9 mouse cellular contexts compared by ENCODE assay signal in genomic region chr7:37290018-37290417, GRCm38 (mm10).
DNase-seq lines count a peak whose midpoint lies in the region; ATAC-seq and TF ChIP-seq lines count a peak whose summit lies in the region.
"Had no signal": no experiment of that assay in that cellular context is flagged by ENCODE, and none has a peak within 500 bp of the region (broad histone marks: within the 10 kb centered on the region; RNA-seq: fewer than 3 reads in every experiment).

No protein-coding gene starts in this region.

- H3K4me1 ChIP-seq in forebrain, embryonic 11.5 days (replicated peaks; ENCODE audit: control insufficient read depth, insufficient read depth, low read length): no peaks in the 10 kb centered on the region; the same call in 1 of the 2 replicates
- H3K4me1 ChIP-seq in forebrain, embryonic 15.5 days: peaks cover 11% of the 10 kb centered on the region
- peaks cover 37% of the 10 kb centered on the region for H3K4me1 ChIP-seq in hindbrain, embryonic 13.5 days (replicated peaks)
- peaks cover 10% of the 10 kb centered on the region for H3K4me1 ChIP-seq in midbrain, embryonic 12.5 days

- H3K27ac ChIP-seq in forebrain, embryonic 11.5 days (ENCODE audit: low read depth, low read length): no peak overlapping the region
- H3K27ac ChIP-seq in forebrain, embryonic 15.5 days (replicated peaks): no peak overlapping the region
- no peak overlapping the region for H3K27ac ChIP-seq in gastrocnemius, adult 2 months
- H3K27ac ChIP-seq in hindbrain, embryonic 13.5 days: no peak overlapping the region
- no peak overlapping the region for H3K27ac ChIP-seq in midbrain, embryonic 12.5 days (replicated peaks)

- no peaks in the 10 kb centered on the region for H3K9me3 ChIP-seq in forebrain, embryonic 11.5 days (ENCODE audit: control insufficient read depth, low read length)
- no peaks in the 10 kb centered on the region for H3K9me3 ChIP-seq in forebrain, embryonic 15.5 days
- no peaks in the 10 kb centered on the region for H3K9me3 ChIP-seq in hindbrain, embryonic 13.5 days
- H3K9me3 ChIP-seq in midbrain, embryonic 12.5 days: no peaks in the 10 kb centered on the region

- no peaks in the 10 kb centered on the region for H3K36me3 ChIP-seq in forebrain, embryonic 11.5 days (ENCODE audit: control insufficient read depth, insufficient read depth, low read length)
- H3K36me3 ChIP-seq in forebrain, embryonic 15.5 days: no peaks in the 10 kb centered on the region
- no peaks in the 10 kb centered on the region for H3K36me3 ChIP-seq in hindbrain, embryonic 13.5 days
- H3K36me3 ChIP-seq in midbrain, embryonic 12.5 days: no peaks in the 10 kb centered on the region

- H3K4me3 ChIP-seq in forebrain, embryonic 11.5 days (ENCODE audit: low read depth, low read length): no peak overlapping the region
- no peak overlapping the region for H3K4me3 ChIP-seq in forebrain, embryonic 15.5 days
- no peak overlapping the region for H3K4me3 ChIP-seq in gastrocnemius, adult 2 months
- H3K4me3 ChIP-seq in hindbrain, embryonic 13.5 days: no peak overlapping the region
- 0 out of 2 replicates have a peak overlapping the region, but pooled peaks have one; percentile 18 for H3K4me3 ChIP-seq in midbrain, embryonic 12.5 days

- no peak for ATAC-seq in forebrain, embryonic 11.5 days (replicated peaks; ENCODE audit: low FRiP score)
- no peak for ATAC-seq in forebrain, embryonic 15.5 days (replicated peaks)
- no peak for ATAC-seq in hindbrain, embryonic 13.5 days (ENCODE audit: low FRiP score)
- ATAC-seq in midbrain, embryonic 12.5 days (ENCODE audit: low FRiP score, low read depth): 0 out of 2 replicates have a peak, but pooled peaks have one; percentile 6

- peak overlapping the region; percentile 3; the same call in 1 of the 2 replicates for H3K9ac ChIP-seq in forebrain, embryonic 11.5 days (ENCODE audit: low read length)
- H3K9ac ChIP-seq in forebrain, embryonic 15.5 days (replicated peaks): no peak overlapping the region
- no peak overlapping the region for H3K9ac ChIP-seq in hindbrain, embryonic 13.5 days
- H3K9ac ChIP-seq in midbrain, embryonic 12.5 days (replicated peaks): no peak overlapping the region

- H3K27me3 ChIP-seq in forebrain, embryonic 11.5 days (ENCODE audit: control insufficient read depth, insufficient read depth, low read length): no peaks in the 10 kb centered on the region
- H3K27me3 ChIP-seq in forebrain, embryonic 15.5 days: no peaks in the 10 kb centered on the region
- H3K27me3 ChIP-seq in hindbrain, embryonic 13.5 days: no peaks in the 10 kb centered on the region
- peaks cover 4% of the 10 kb centered on the region; the same call in 1 of the 2 replicates for H3K27me3 ChIP-seq in midbrain, embryonic 12.5 days

- WGBS in forebrain, embryonic 11.5 days: 21% methylated on average over 5 of the region's 5 CpGs
- WGBS in forebrain, embryonic 15.5 days: 22% methylated on average over 5 of the region's 5 CpGs
- 30% methylated on average over 5 of the region's 5 CpGs for WGBS in hindbrain, embryonic 13.5 days
- WGBS in midbrain, embryonic 12.5 days: 19% methylated on average over 5 of the region's 5 CpGs

- intact Hi-C loops in gastrocnemius, adult 2 months (cut with DNase I): no loop called here
- intact Hi-C loops in left cerebral cortex, postnatal 14 days (cut with DNase I): no loop called here

- TF ChIP-seq CTCF in gastrocnemius, adult 2 months (IDR thresholded peaks at IDR 0.05): no peak

- H3K4me2 ChIP-seq in forebrain, embryonic 11.5 days (ENCODE audit: low read depth, low read length, severe bottlenecking): peak overlapping the region; percentile 25
- no peak overlapping the region for H3K4me2 ChIP-seq in forebrain, embryonic 15.5 days (replicated peaks)
- peak overlapping the region; percentile 37 for H3K4me2 ChIP-seq in hindbrain, embryonic 13.5 days
- peak overlapping the region; percentile 46 for H3K4me2 ChIP-seq in midbrain, embryonic 12.5 days (replicated peaks)

- no peak for DNase-seq in forebrain, embryonic 11.5 days (ENCODE audit: low spot score)
- peak; percentile 63 for DNase-seq in gastrocnemius, adult 2 months
- no peak for DNase-seq in spleen, postnatal 36 days (ENCODE audit: low spot score in 2 of 2)
- no peak for DNase-seq in thymus, postnatal 14 days
- no peak for DNase-seq in left cerebral cortex, postnatal 14 days (ENCODE audit: low spot score in 2 of 2)
- DNase-seq: B cell, adult 2 months had no signal
